Mouse (Mus musculus) liver, embryonic 12.5 days (tissue): ENCODE results near the gene Tmem121. TPM values are rescaled to one million over a fixed set of nuclear protein-coding genes. Genes with fewer than 3 reads are reported as not detected.

Experiments
- ATAC-seq: fragments of 200-750 bp; cut with Nextera tagmentation; 2 replicates; pipeline ENCODE4 v1.8.0; 2017; ENCODE audit warnings: moderate number of reproducible peaks, mild to moderate bottlenecking, moderate library complexity
- H3K27ac ChIP-seq: fragments of 300-500 bp; sonication (generic); 2 replicates; pipeline ENCODE4 v1.5.1; 2016; ENCODE audit warnings: mild to moderate bottlenecking
- H3K27me3 ChIP-seq: fragments of 300-500 bp; sonication (generic); replicated peaks from 2 replicates; pipeline ENCODE4 v1.6.1; 2016; ENCODE audit warnings: mild to moderate bottlenecking, moderate library complexity
- H3K36me3 ChIP-seq: fragments of 300-500 bp; sonication (generic); 2 replicates; pipeline ENCODE4 v1.6.1; 2016; ENCODE audit warnings: mild to moderate bottlenecking, moderate library complexity
- H3K4me1 ChIP-seq: fragments of 300-500 bp; sonication (generic); 2 replicates; pipeline ENCODE4 v1.6.1; 2016
- H3K4me2 ChIP-seq: fragments of 300-500 bp; sonication (generic); 2 replicates; pipeline ENCODE4 v1.6.1; 2016; ENCODE audit warnings: mild to moderate bottlenecking, moderate library complexity
- H3K4me3 ChIP-seq: fragments of 300-500 bp; sonication (generic); 2 replicates; pipeline ENCODE4 v1.5.1; 2016; ENCODE audit warnings: mild to moderate bottlenecking, moderate library complexity
- H3K9ac ChIP-seq: fragments of 300-500 bp; sonication (generic); 2 replicates; pipeline ENCODE4 v1.6.1; 2016; ENCODE audit warnings: mild to moderate bottlenecking, moderate library complexity
- H3K9me3 ChIP-seq: fragments of 300-500 bp; sonication (generic); replicated peaks from 2 replicates; pipeline ENCODE4 v1.6.1; 2016; ENCODE audit warnings: mild to moderate bottlenecking, moderate library complexity
- WGBS: fragments of 180-500 bp; shearing (Covaris S2); methylation state at CpG from one replicate; pipeline ENCODE4 v1.1.7; 2016; ENCODE audit not compliant: insufficient replicate concordance; 5-methylcytosine and 5-hydroxymethylcytosine counted together
- polyA plus RNA-seq: library from polyadenylated mRNA; unstranded; fragments of >200 nt; fragmentation: Nextera tagmentation; extraction: Ambion mirVana; gene quantifications from 2 replicates; pipeline ENCODE4 v1.2.1, GENCODE M21; 2016

The Tmem121 gene
- polyA plus RNA-seq, 1 experiment from 2014 or later, result 1.2 TPM

GRCm38 (mm10) chr12:113201301-113201700 lies 15.6 kb downstream of the Tmem121 start:
- no peak for ATAC-seq
- H3K27ac ChIP-seq, result no peak overlapping the region
- no peaks in the 10 kb centered on the region for H3K36me3 ChIP-seq
- no peaks in the 10 kb centered on the region for H3K4me1 ChIP-seq
- no peak overlapping the region for H3K4me2 ChIP-seq
- H3K9ac ChIP-seq, result no peak overlapping the region
- no peaks in the 10 kb centered on the region for H3K27me3 ChIP-seq
- H3K9me3 ChIP-seq, result no peaks in the 10 kb centered on the region
- WGBS, result 75% methylated on average over 4 of the region's 4 CpGs
- H3K4me3 ChIP-seq, result no peak overlapping the region

- no peak overlapping the region for H3K4me3 ChIP-seq
- no peak for ATAC-seq
- H3K4me1 ChIP-seq, result no peaks in the 10 kb centered on the region
- H3K27ac ChIP-seq, result no peak overlapping the region
- no peaks in the 10 kb centered on the region for H3K27me3 ChIP-seq
- H3K36me3 ChIP-seq, result no peaks in the 10 kb centered on the region
- no peak overlapping the region for H3K9ac ChIP-seq
- H3K4me2 ChIP-seq, result no peak overlapping the region
- no peaks in the 10 kb centered on the region for H3K9me3 ChIP-seq
These were observed 16.3 kb downstream of the Tmem121 start for GRCm38 (mm10) chr12:113202008-113202407.

GRCm38 (mm10) chr12:113203522-113203921 lies 17.8 kb downstream of the Tmem121 start:
- H3K9ac ChIP-seq, result no peak overlapping the region
- H3K9me3 ChIP-seq, result no peaks in the 10 kb centered on the region
- H3K27me3 ChIP-seq, result no peaks in the 10 kb centered on the region
- no peak overlapping the region for H3K4me3 ChIP-seq
- no peaks in the 10 kb centered on the region for H3K36me3 ChIP-seq
- no peak for ATAC-seq
- no peaks in the 10 kb centered on the region for H3K4me1 ChIP-seq
- no peak overlapping the region for H3K27ac ChIP-seq
- WGBS, result 59% methylated on average over 7 of the region's 7 CpGs
- H3K4me2 ChIP-seq, result no peak overlapping the region

- WGBS, result 77% methylated on average over 7 of the region's 7 CpGs
- H3K4me3 ChIP-seq, result no peak overlapping the region
- no peak overlapping the region for H3K27ac ChIP-seq
- H3K9ac ChIP-seq, result no peak overlapping the region
- no peak overlapping the region for H3K4me2 ChIP-seq
- no peaks in the 10 kb centered on the region for H3K4me1 ChIP-seq
- H3K27me3 ChIP-seq, result no peaks in the 10 kb centered on the region
- no peaks in the 10 kb centered on the region for H3K36me3 ChIP-seq
- no peaks in the 10 kb centered on the region for H3K9me3 ChIP-seq
- no peak for ATAC-seq
These were observed 19.7 kb downstream of the Tmem121 start for GRCm38 (mm10) chr12:113205251-113205942.

- Histone ChIP-seq H3K4me3 (no peak overlapping the region), H3K36me3 (no peaks in the 10 kb centered on the region), H3K4me1 (no peaks in the 10 kb centered on the region), H3K9me3 (no peaks in the 10 kb centered on the region), H3K27me3 (no peaks in the 10 kb centered on the region), H3K9ac (no peak overlapping the region), H3K27ac (no peak overlapping the region), H3K4me2 (no peak overlapping the region)
- WGBS, result 55% methylated on average over 6 of the region's 6 CpGs
- no peak for ATAC-seq
These were observed 22.0 kb downstream of the Tmem121 start for GRCm38 (mm10) chr12:113207737-113208136.

GRCm38 (mm10) chr12:113210586-113211378 lies 25.1 kb downstream of the Tmem121 start:
- Histone ChIP-seq H3K9me3 (no peaks in the 10 kb centered on the region), H3K27me3 (no peaks in the 10 kb centered on the region), H3K4me3 (no peak overlapping the region), H3K9ac (no peak overlapping the region), H3K27ac (no peak overlapping the region), H3K36me3 (no peaks in the 10 kb centered on the region), H3K4me2 (no peak overlapping the region), H3K4me1 (no peaks in the 10 kb centered on the region)
- WGBS, result 70% methylated on average over 17 of the region's 17 CpGs
- ATAC-seq, result no peak

- Histone ChIP-seq H3K36me3 (no peaks in the 10 kb centered on the region), H3K4me3 (no peak overlapping the region), H3K27ac (no peak overlapping the region), H3K9ac (no peak overlapping the region), H3K27me3 (no peaks in the 10 kb centered on the region), H3K4me1 (no peaks in the 10 kb centered on the region), H3K4me2 (no peak overlapping the region), H3K9me3 (no peaks in the 10 kb centered on the region)
- ATAC-seq, result no peak
- 73% methylated on average over 5 of the region's 5 CpGs for WGBS
These were observed 26.0 kb downstream of the Tmem121 start for GRCm38 (mm10) chr12:113211772-113212171.

- Histone ChIP-seq H3K4me3 (no peak overlapping the region), H3K9ac (no peak overlapping the region), H3K4me1 (no peaks in the 10 kb centered on the region), H3K27me3 (no peaks in the 10 kb centered on the region), H3K9me3 (no peaks in the 10 kb centered on the region), H3K27ac (no peak overlapping the region), H3K36me3 (no peaks in the 10 kb centered on the region), H3K4me2 (no peak overlapping the region)
- 62% methylated on average over 10 of the region's 10 CpGs for WGBS
- ATAC-seq, result no peak
These were observed 26.7 kb downstream of the Tmem121 start for GRCm38 (mm10) chr12:113212326-113212924.

- no peaks in the 10 kb centered on the region for H3K9me3 ChIP-seq
- 61% methylated on average over 2 of the region's 2 CpGs for WGBS
These were observed 27.5 kb downstream of the Tmem121 start for GRCm38 (mm10) chr12:113213226-113213625.

GRCm38 (mm10) chr12:113214072-113214808 lies 28.5 kb downstream of the Tmem121 start:
- Histone ChIP-seq H3K9me3 (no peaks in the 10 kb centered on the region), H3K27me3 (no peaks in the 10 kb centered on the region), H3K4me2 (no peak overlapping the region), H3K4me1 (no peaks in the 10 kb centered on the region), H3K4me3 (no peak overlapping the region), H3K36me3 (no peaks in the 10 kb centered on the region), H3K9ac (no peak overlapping the region), H3K27ac (no peak overlapping the region)
- 74% methylated on average over 25 of the region's 25 CpGs for WGBS
- ATAC-seq, result no peak

More at GRCm38 (mm10) chr12:113213226-113213625, 27.5 kb downstream of the Tmem121 start:
- Histone ChIP-seq H3K4me1 (no peaks in the 10 kb centered on the region), H3K4me2 (no peak overlapping the region), H3K36me3 (no peaks in the 10 kb centered on the region), H3K27ac (no peak overlapping the region), H3K9ac (no peak overlapping the region), H3K4me3 (no peak overlapping the region), H3K27me3 (no peaks in the 10 kb centered on the region)
- no peak for ATAC-seq

GRCm38 (mm10) chr12:113214972-113215666 lies 29.4 kb downstream of the Tmem121 start:
- H3K9me3 ChIP-seq, result no peaks in the 10 kb centered on the region
- H3K9ac ChIP-seq, result no peak overlapping the region
- no peak for ATAC-seq
- WGBS, result 64% methylated on average over 16 of the region's 16 CpGs
- no peaks in the 10 kb centered on the region for H3K36me3 ChIP-seq
- no peaks in the 10 kb centered on the region for H3K4me1 ChIP-seq
- no peak overlapping the region for H3K4me3 ChIP-seq
- no peak overlapping the region for H3K27ac ChIP-seq
- no peaks in the 10 kb centered on the region for H3K27me3 ChIP-seq
- H3K4me2 ChIP-seq, result no peak overlapping the region
